Mouse (Mus musculus) kidney, adult 2 months (tissue): ENCODE results near the gene Htr2b.
A peak's percentile ranks its signal among the peaks of the same experiment; 100 is the strongest.

Source experiments
- CTCF ChIP-seq: fragments of 200-500 bp; conservative IDR thresholded peaks from 2 replicates; pipeline ENCODE4 v1.5.1; 2011; ENCODE audit warnings: low read depth, mild to moderate bottlenecking, control low read depth, low read length, moderate library complexity, mixed read lengths; ENCODE audit not compliant: insufficient read depth, insufficient read length
- POLR2A ChIP-seq: fragments of 200-500 bp; IDR thresholded peaks from one replicate; pipeline ENCODE4 v1.6.1; 2011; ENCODE audit warnings: low read depth, low read length, control low read depth

GRCm38 (mm10) chr1:86062523-86062922 is 49.2 kb downstream of the Htr2b start:
- 0 out of 2 replicates have a peak, but pooled peaks have one; percentile 12 for TF ChIP-seq CTCF
- TF ChIP-seq POLR2A: no peak
